Mouse (Mus musculus) CD4-positive, CD25-positive, alpha-beta regulatory T cell, adult 2 months (primary cell): Measurements from ENCODE around the gene Mfsd14b.
A peak's percentile ranks its signal among the peaks of the same experiment; 100 is the strongest.

Source experiments
- DNase-seq: peaks from one replicate; pipeline ENCODE4 v3.0.0-alpha.2; 2012; ENCODE audit warnings: low read depth, low spot score

The Mfsd14b gene

DNA sequence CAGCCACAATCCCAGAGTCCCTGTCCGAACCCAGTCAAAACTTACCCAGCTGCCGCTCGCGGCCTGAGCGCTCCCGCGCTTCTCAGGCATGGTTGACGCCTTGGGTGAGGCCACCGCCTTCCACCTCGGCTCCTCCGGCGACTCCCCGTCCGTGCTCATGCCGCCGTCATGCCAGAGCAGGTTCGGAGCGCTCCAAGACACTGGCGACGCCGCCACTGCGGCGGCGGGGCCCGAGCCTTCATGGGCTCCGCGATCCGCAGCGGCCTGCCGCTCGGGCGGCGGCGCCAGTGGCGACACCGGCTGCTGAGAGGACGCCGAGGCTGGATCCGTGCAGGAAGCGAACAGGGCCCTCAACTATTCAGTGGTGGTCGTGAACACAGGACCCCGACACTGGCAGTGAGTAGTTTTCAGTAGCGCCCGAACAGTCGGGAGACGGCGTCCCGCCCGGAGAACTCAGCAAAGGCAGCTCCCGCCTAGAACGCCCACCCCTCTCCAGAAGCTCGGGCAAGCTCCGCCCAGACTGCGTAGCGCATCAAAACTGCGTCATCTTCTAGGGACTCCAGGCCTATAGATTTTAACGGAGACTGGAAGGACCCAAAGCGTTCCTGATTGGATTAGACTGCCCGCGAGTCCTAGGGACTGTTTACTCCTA lies at the start of gene Mfsd14b:
Mfsd14b (minus strand) TSS at position 517 of the 652 bp plus-strand sequence.
- DNase-seq = peak; percentile 93

DNA sequence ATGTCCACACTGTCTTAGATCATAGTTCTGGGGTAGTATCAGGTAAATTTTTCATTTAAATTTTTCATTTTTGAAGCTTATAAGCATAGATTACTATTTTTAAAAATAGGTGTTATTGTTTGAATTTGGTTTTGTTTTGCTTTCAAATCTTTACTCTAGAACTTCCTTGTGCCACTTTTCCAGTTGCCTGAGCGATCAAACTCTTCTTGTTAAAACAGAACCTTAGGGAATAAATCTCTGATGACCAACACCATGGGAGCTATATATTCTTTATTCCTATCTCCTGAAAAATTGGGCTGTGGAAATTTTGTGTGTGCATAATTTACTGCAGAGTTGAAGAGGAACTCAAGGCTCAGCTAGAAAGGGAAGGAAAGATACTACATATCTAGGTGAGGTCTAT lies 37.2 kb upstream of the Mfsd14b start, which contains the start of gene Olfr466:
Olfr466 (plus strand) TSS at position 301 of the 400 bp plus-strand sequence.
- no peak for DNase-seq

- DNase-seq = no peak
These were observed 25.0 kb upstream of the Mfsd14b start, which contains the start of gene Olfr465-ps1 for GRCm38 (mm10) chr13:65137789-65138188. Gene Olfr465-ps1 (plus strand): TSS chr13:65138089.

- DNase-seq = peak; percentile 39
These were observed 14.5 kb upstream of the Mfsd14b start for GRCm38 (mm10) chr13:65127063-65127847.

- no peak for DNase-seq
These were observed 9.3 kb upstream of the Mfsd14b start for GRCm38 (mm10) chr13:65122111-65122510.

- DNase-seq = no peak
These were observed 8.2 kb upstream of the Mfsd14b start for GRCm38 (mm10) chr13:65120984-65121383.

DNA sequence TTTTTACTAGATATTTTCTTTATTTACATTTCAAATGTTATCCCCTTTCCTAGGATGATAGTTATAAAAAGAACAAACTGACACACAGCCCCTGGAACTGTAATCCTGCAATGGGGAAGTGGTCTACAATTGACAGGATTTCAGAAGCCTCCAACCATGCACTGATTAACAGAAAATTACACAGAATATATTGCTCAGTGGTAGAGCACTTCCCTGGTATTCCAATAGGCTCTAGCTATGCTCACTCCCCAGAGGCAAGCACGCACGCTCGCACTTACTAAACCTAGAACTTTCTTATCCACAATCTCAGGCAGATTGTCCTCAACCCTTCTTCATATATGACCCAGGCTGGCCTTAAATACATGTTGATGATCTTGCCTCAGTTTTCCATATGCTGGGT lies 464 bp upstream of the Mfsd14b start:
- no peak for DNase-seq

- peak; percentile 40 for DNase-seq
These were observed 814 bp downstream of the Mfsd14b start for GRCm38 (mm10) chr13:65111961-65112360.

DNA sequence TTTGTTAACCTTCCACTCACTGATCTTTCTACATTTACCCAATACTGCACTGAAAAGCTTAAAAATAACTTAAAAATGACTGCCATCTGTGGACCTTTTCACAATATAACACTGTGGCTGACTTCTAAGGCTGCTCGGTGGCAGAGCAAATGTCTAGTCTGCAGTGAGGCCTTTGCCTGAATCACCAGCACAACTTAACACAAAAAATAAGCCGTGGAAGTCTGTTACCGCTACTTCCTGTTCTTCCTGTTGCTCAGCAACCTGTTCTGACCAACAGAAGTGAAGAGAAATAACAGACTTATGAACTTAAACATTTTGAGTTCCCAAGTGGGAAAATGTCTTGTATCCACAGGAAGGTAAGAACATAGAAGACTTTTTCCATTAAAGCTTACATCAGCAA lies 11.5 kb downstream of the Mfsd14b start:
- DNase-seq = peak; percentile 26

DNA sequence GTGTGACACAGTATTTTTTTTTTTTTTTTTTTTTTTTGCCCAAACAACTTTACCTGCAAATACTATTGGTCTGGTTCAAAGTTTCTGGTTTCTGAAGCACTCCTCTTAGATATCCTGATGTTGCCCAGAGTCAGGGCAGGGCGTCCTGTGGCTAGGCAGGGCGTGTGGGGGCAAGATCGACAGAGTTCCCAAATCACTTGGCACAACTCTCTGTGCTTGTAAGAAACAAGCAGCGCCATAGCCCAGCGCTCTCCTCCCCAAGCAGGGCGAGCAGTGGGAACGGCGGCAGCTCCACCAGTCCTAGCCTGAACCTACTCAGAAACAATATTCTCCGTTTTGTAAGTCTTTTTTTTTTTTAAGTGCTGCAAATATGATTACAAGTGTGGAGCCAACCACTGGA lies 12.1 kb downstream of the Mfsd14b start:
- DNase-seq = no peak

GRCm38 (mm10) chr13:65097018-65097417 lies 15.8 kb downstream of the Mfsd14b start:
- no peak for DNase-seq

DNA sequence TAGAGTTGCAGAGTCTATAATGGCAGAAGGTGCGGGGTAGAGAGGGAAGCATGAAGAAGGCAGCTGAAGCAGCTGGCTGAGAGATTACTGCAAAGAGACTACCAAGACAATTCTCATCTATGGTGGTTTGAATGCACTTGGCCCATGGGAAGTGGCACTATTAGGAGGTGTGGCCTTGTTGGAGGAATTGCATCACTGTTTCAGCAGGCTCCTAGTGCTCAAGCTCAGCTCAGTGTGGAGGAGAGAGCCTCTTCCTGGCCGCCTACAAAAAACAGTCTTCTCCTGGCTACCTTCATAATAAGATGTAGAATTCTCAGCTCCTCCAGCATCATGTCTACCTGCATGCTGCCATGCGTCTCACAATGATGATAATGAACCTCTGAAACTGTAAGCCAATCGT lies 16.9 kb downstream of the Mfsd14b start:
- no peak for DNase-seq

DNA sequence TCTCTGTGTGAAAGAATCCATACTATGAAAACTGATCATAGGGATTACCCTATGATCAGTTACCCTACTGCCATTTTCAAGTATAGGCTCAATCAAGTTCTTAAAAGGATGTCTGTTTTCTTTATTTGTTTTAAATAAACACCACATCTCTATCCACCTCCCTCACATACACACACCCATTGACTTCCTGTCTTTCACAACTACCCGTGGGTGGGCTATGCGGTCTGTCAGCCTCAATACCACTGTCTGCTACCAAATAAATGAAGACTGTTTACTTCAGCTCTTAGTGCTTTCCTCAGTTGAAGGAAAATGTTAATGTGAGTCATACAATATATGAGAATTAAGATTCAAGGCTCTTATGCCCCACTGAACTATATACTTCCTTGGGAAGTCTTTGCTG lies 42.8 kb downstream of the Mfsd14b start:
- DNase-seq = peak; percentile 15

GRCm38 (mm10) chr13:65052660-65053059 lies 60.1 kb downstream of the Mfsd14b start, which contains the start of gene Prss47:
Gene Prss47 (minus strand): TSS chr13:65052760.
- no peak for DNase-seq

DNA sequence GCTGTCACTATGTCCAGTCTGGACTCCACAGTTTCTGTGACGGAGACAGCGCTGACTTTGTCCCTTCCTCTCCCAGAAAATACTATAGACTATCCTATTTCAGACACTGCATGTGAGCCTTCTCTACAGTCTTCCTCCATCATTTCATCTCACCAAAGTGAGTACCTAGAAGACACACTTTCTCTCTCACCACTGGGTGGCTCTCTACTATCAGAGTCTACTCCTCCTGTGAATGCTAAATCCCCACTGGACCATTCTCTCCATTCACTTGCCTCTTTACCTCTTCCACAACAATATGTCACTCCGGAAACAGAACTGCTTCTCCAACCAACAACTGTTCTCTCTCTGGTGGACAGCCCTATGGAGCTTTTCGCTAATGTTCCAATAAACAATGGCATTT lies 77.7 kb downstream of the Mfsd14b start:
- DNase-seq = peak; percentile 24

DNA sequence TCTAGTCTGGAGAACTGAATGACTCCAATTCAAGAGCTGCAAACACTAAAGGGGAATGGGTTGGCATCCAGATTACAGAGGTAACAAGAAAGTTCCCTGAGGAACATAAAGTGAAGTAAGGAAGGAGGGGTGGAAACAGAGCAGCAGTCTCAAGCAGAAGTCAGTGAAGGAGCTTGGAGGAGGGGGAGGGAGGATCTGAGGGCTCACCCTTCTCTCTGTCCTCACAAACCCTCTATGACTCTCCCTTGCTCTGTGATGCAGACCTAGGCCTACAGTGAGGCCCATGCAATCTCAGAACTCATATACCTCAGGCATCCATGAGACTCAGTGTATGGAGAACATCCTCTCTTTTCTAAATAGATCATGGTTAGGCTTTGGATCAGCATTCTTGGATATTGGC lies 80.0 kb downstream of the Mfsd14b start, which contains the start of gene Spata31d1c:
Spata31d1c (plus strand) TSS at position 301 of the 400 bp plus-strand sequence.
- DNase-seq = no peak
